Mouse (Mus musculus): ENCODE data around the gene Foxo6. TPM values are rescaled to one million over a fixed set of nuclear protein-coding genes. Genes with fewer than 3 reads are reported as not detected.

The Foxo6 gene
- polyA plus RNA-seq (2015; fragmentation: Nextera tagmentation; extraction: Ambion mirVana), result not detected in 2 replicates

- Histone ChIP-seq H3K36me3 (replicated peaks) (no peaks in the 10 kb centered on the region), H3K9ac (no peak within 1 kb of the TSS), H3K9me3 (replicated peaks) (no peaks in the 10 kb centered on the region), H3K27ac (replicated peaks) (no peak within 1 kb of the TSS), H3K4me2 (peak within 1 kb of the TSS; percentile 84), H3K4me1 (replicated peaks) (peaks cover 22% of the 10 kb centered on the region), H3K27me3 (peaks cover 79% of the 10 kb centered on the region), H3K4me3 (replicated peaks) (peak within 1 kb of the TSS; percentile 58)
- ATAC-seq (ENCODE audit: insufficient read depth), result peak; percentile 79
- under 1% methylated on average over 98 of the region's 99 CpGs for WGBS (ENCODE audit: insufficient replicate concordance)
Measured at GRCm38 (mm10) chr4:120287290-120288111, at the start of gene Foxo6. Gene Foxo6 (minus strand): TSS chr4:120287349.

GRCm38 (mm10) chr4:120334316-120334715 is 47.2 kb upstream of the Foxo6 start:
- no peaks in the 10 kb centered on the region for H3K9me3 ChIP-seq (replicated peaks)
- no peak overlapping the region for H3K27ac ChIP-seq (replicated peaks)
- no peak for ATAC-seq (ENCODE audit: insufficient read depth)
- H3K4me2 ChIP-seq, result no peak overlapping the region
- H3K4me1 ChIP-seq (replicated peaks), result no peaks in the 10 kb centered on the region
- H3K36me3 ChIP-seq (replicated peaks), result no peaks in the 10 kb centered on the region
- 67% methylated on average over 4 of the region's 4 CpGs for WGBS (ENCODE audit: insufficient replicate concordance)
- no peak overlapping the region for H3K9ac ChIP-seq
- 0 out of 2 replicates have a peak, but pooled peaks cover 3% of the 10 kb centered on the region for H3K27me3 ChIP-seq
- H3K4me3 ChIP-seq (replicated peaks), result no peak overlapping the region

DNA sequence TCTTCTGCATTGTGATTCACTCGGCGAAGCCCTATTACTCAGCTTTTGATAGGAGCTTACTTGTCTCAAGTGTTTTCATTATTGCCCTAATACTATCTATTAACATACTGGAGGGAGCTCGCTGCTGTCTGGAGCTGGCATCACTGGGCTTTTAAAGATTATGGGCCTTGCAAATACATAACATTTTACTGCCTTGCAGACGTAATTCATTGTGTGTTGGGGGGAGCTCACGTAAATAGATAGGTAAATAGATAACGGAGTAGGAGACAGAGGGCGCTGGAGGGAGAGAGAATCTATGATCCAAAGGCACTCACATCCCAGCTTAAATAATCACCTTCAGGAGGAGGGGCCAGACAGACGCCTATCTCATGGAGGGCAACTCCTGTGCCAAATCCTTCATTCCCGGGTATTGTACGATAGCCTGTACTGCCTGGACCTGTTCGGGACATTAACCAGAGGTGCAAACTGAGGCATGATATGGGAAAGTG is 45.8 kb upstream of the Foxo6 start:
- no peak overlapping the region for H3K4me2 ChIP-seq
- H3K4me3 ChIP-seq (replicated peaks), result no peak overlapping the region
- H3K36me3 ChIP-seq (replicated peaks), result no peaks in the 10 kb centered on the region
- WGBS (ENCODE audit: insufficient replicate concordance), result 45% methylated on average over 11 of the region's 11 CpGs
- ATAC-seq (ENCODE audit: insufficient read depth), result no peak
- no peaks in the 10 kb centered on the region for H3K9me3 ChIP-seq (replicated peaks)
- 0 out of 2 replicates have a peak, but pooled peaks cover 3% of the 10 kb centered on the region for H3K27me3 ChIP-seq
- no peak overlapping the region for H3K27ac ChIP-seq (replicated peaks)
- no peak overlapping the region for H3K9ac ChIP-seq
- H3K4me1 ChIP-seq (replicated peaks), result no peaks in the 10 kb centered on the region

- Histone ChIP-seq H3K9ac (no peak overlapping the region), H3K4me3 (replicated peaks) (no peak overlapping the region), H3K27me3 (0 out of 2 replicates have a peak, but pooled peaks cover 3% of the 10 kb centered on the region), H3K4me1 (replicated peaks) (no peaks in the 10 kb centered on the region), H3K9me3 (replicated peaks) (no peaks in the 10 kb centered on the region), H3K4me2 (no peak overlapping the region), H3K36me3 (replicated peaks) (no peaks in the 10 kb centered on the region), H3K27ac (replicated peaks) (no peak overlapping the region)
- WGBS (ENCODE audit: insufficient replicate concordance), result 42% methylated on average over 7 of the region's 7 CpGs
- ATAC-seq (ENCODE audit: insufficient read depth), result no peak
Measured at GRCm38 (mm10) chr4:120332405-120332933, 45.3 kb upstream of the Foxo6 start.

DNA sequence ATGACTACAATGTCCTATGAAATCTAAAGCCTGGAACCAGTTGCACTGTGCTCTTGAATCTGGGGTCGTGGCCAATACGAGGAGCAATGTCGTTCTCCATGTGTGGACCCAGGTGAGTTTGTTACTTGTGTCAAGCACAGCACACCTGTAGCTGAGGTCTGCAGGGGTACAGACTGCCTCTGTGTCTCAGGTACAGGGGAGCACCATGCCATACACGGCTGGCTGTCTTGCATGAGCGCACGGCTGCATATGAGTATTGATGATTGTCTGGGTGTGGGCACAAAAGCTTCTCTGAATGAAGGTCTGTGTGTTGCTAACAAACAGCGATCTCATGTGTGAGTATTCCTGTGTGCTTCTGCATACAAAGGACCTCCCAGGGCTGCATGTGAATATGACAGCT is 44.8 kb upstream of the Foxo6 start:
- Histone ChIP-seq H3K36me3 (replicated peaks) (no peaks in the 10 kb centered on the region), H3K27ac (replicated peaks) (no peak overlapping the region), H3K9ac (no peak overlapping the region), H3K9me3 (replicated peaks) (no peaks in the 10 kb centered on the region), H3K27me3 (0 out of 2 replicates have a peak, but pooled peaks cover 3% of the 10 kb centered on the region), H3K4me1 (replicated peaks) (no peaks in the 10 kb centered on the region), H3K4me3 (replicated peaks) (no peak overlapping the region), H3K4me2 (no peak overlapping the region)
- 63% methylated on average over 7 of the region's 7 CpGs for WGBS (ENCODE audit: insufficient replicate concordance)
- no peak for ATAC-seq (ENCODE audit: insufficient read depth)

GRCm38 (mm10) chr4:120331541-120331940 is 44.4 kb upstream of the Foxo6 start:
- Histone ChIP-seq H3K9ac (no peak overlapping the region), H3K36me3 (replicated peaks) (no peaks in the 10 kb centered on the region), H3K27me3 (0 out of 2 replicates have a peak, but pooled peaks cover 3% of the 10 kb centered on the region), H3K9me3 (replicated peaks) (no peaks in the 10 kb centered on the region), H3K27ac (replicated peaks) (no peak overlapping the region), H3K4me2 (no peak overlapping the region), H3K4me1 (replicated peaks) (no peaks in the 10 kb centered on the region), H3K4me3 (replicated peaks) (no peak overlapping the region)
- WGBS (ENCODE audit: insufficient replicate concordance), result 61% methylated on average over 2 of the region's 2 CpGs
- no peak for ATAC-seq (ENCODE audit: insufficient read depth)

DNA sequence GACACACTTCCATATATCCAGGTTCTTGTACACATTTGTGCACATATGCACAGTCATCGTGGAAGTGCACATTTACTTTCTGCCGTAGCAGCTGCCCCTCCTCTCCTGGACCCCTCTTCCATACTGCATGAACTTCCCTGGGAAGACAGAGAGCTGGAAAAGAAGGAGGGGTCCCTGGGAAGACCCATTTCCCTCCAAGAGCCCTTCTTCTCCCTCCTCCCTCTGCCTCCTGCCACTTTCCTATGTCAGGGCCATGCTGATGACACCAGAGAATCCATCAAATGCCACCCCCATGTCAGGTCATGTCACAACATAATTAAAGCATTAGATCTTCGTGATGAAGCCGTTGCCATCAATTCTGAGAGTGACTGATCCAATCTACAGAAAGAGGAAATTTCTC is 38.6 kb upstream of the Foxo6 start:
- no peaks in the 10 kb centered on the region for H3K9me3 ChIP-seq (replicated peaks)
- H3K27ac ChIP-seq (replicated peaks), result no peak overlapping the region
- ATAC-seq (ENCODE audit: insufficient read depth), result no peak
- H3K36me3 ChIP-seq (replicated peaks), result no peaks in the 10 kb centered on the region
- no peaks in the 10 kb centered on the region for H3K27me3 ChIP-seq
- H3K4me3 ChIP-seq (replicated peaks), result no peak overlapping the region
- no peaks in the 10 kb centered on the region for H3K4me1 ChIP-seq (replicated peaks)
- 45% methylated on average over 4 of the region's 4 CpGs for WGBS (ENCODE audit: insufficient replicate concordance)
- H3K4me2 ChIP-seq, result no peak overlapping the region
- H3K9ac ChIP-seq, result no peak overlapping the region

GRCm38 (mm10) chr4:120325051-120325450 is 37.9 kb upstream of the Foxo6 start:
- no peak for ATAC-seq (ENCODE audit: insufficient read depth)
- no peak overlapping the region for H3K9ac ChIP-seq
- WGBS (ENCODE audit: insufficient replicate concordance), result 40% methylated on average over 6 of the region's 6 CpGs
- no peak overlapping the region for H3K4me2 ChIP-seq
- H3K27ac ChIP-seq (replicated peaks), result no peak overlapping the region
- no peak overlapping the region for H3K4me3 ChIP-seq (replicated peaks)
- H3K27me3 ChIP-seq, result no peaks in the 10 kb centered on the region
- H3K9me3 ChIP-seq (replicated peaks), result no peaks in the 10 kb centered on the region
- H3K4me1 ChIP-seq (replicated peaks), result no peaks in the 10 kb centered on the region
- no peaks in the 10 kb centered on the region for H3K36me3 ChIP-seq (replicated peaks)

- Histone ChIP-seq H3K27me3 (no peaks in the 10 kb centered on the region), H3K4me3 (replicated peaks) (no peak overlapping the region), H3K4me2 (no peak overlapping the region), H3K4me1 (replicated peaks) (no peaks in the 10 kb centered on the region), H3K27ac (replicated peaks) (no peak overlapping the region), H3K36me3 (replicated peaks) (no peaks in the 10 kb centered on the region), H3K9ac (no peak overlapping the region), H3K9me3 (replicated peaks) (no peaks in the 10 kb centered on the region)
- WGBS (ENCODE audit: insufficient replicate concordance), result 69% methylated on average over 1 of the region's 1 CpGs
- no peak for ATAC-seq (ENCODE audit: insufficient read depth)
Measured at GRCm38 (mm10) chr4:120323858-120324257, 36.7 kb upstream of the Foxo6 start.

GRCm38 (mm10) chr4:120323198-120323597 is 36.0 kb upstream of the Foxo6 start:
- 25% methylated on average over 6 of the region's 6 CpGs for WGBS (ENCODE audit: insufficient replicate concordance)
- no peaks in the 10 kb centered on the region for H3K36me3 ChIP-seq (replicated peaks)
- no peak overlapping the region for H3K4me2 ChIP-seq
- no peak overlapping the region for H3K27ac ChIP-seq (replicated peaks)
- no peak overlapping the region for H3K4me3 ChIP-seq (replicated peaks)
- H3K27me3 ChIP-seq, result no peaks in the 10 kb centered on the region
- H3K4me1 ChIP-seq (replicated peaks), result no peaks in the 10 kb centered on the region
- ATAC-seq (ENCODE audit: insufficient read depth), result no peak
- H3K9me3 ChIP-seq (replicated peaks), result no peaks in the 10 kb centered on the region
- no peak overlapping the region for H3K9ac ChIP-seq

DNA sequence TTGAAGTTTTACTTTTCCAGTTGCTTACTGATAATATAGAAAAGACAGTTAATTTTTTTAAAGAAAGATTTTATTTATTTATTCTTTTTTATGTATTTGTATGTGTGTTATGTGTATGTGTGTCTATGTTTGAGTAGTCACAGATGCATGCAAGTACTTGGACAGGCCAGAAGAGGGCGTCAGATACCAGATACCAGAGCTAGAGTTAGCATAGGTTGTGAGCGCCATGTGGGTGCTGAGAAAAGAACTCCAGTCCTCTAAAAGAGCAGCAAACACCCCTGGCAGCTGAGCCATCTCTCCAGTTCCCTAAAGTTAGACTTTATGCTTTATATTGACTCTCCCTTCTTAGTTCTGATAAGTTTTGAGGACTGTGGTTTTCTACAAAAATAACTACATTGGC is 30.4 kb upstream of the Foxo6 start:
- WGBS (ENCODE audit: insufficient replicate concordance), result 41% methylated on average over 2 of the region's 2 CpGs

More for the DNA sequence above, 30.4 kb upstream of the Foxo6 start:
- Histone ChIP-seq H3K4me3 (replicated peaks) (no peak overlapping the region), H3K9ac (no peak overlapping the region), H3K4me1 (replicated peaks) (no peaks in the 10 kb centered on the region), H3K27ac (replicated peaks) (no peak overlapping the region), H3K36me3 (replicated peaks) (no peaks in the 10 kb centered on the region), H3K27me3 (no peaks in the 10 kb centered on the region), H3K4me2 (no peak overlapping the region), H3K9me3 (replicated peaks) (no peaks in the 10 kb centered on the region)
- no peak for ATAC-seq (ENCODE audit: insufficient read depth)

All from liver, embryonic 15.5 days (tissue).